Mouse (Mus musculus): ENCODE measurements around the gene Asxl2. TPM values are rescaled to one million over a fixed set of nuclear protein-coding genes. Genes with fewer than 3 reads are reported as not detected.
"Not testable (repeated sequence)": the region's sequence is repeated elsewhere in the genome, so short reads cannot be mapped to it uniquely, and the experiment has no call there.

The Asxl2 gene
- total RNA-seq (2021), result 34.7 and 38.2 TPM in 2 replicates
- long read RNA-seq, experiment 1, partial matches to known transcripts, result 1 of 2 reads
- long read RNA-seq, experiment 1, other reads (novel, unspliced or antisense), result 1 of 2 reads
- long read RNA-seq, experiment 2, partial matches to known transcripts, result 0 of 1 reads
- long read RNA-seq, experiment 2, other reads (novel, unspliced or antisense), result 1 of 1 reads

DNA sequence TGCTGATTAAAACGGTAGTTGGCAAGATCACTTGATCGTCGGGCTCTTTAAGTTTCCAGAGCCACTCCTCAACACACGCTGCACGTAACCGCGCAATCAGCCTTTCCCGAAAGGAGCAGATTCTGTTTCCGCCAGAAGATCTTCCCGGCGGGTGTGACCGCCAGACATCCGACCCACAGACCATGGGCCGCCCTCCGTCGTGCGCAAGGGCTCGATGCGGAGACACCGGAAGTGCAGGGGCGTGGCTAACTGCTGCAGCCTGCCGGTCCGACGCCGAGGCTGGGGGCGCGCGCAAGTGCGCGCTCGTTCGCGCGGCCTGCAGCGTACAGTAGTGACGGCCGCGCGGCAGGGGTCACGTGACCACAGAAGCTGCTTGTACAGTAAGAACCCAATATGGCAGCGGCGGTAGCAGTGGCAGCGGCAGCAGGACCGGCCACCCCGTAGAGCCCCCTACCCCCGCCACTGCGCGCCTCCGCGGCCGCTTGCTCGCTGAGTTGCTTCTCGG lies at the start of gene Asxl2:
Asxl2 (plus strand) TSS at position 328 of the 505 bp plus-strand sequence.
- DNase-seq, result peak; percentile 100

DNA sequence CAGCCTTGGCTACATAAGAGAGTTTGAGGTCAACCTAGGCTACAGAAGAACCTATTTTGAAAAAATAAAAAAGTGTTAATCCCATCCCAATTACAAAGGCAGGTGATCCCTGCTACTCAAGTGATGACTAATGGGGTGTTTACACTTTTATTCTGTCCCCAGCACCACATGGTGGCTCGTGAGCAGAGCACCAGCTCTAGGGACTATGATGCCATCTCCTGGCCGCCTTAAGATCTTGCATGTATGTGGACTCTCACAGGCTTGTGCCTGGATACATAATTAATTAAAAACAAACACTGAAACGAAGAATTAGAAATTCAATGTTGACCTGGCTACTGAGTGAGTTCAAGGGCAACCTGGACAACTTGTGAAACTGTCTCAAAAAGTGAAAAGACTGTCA lies 49.5 kb upstream of the Asxl2 start:
- DNase-seq, result peak; percentile 39

DNA sequence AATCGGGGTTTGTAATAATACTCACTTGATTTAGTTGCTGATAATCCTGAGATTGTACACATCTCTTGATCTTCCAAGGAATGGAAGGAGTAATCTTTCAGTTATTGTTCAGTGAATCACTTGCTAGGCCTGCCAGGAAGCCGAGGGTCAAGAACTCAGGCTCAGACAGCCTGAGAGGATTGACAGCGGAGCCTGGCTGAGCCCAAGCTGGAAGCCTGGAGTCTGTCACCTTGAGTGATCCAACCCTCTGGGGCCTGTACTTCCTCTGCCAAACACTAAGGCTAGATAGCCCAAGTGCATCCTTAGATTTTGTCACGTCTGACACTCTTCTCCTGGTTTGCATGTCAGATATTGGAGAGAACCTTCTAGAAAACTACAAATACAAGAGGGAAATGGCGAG lies 48.9 kb upstream of the Asxl2 start:
- no peak for DNase-seq

DNA sequence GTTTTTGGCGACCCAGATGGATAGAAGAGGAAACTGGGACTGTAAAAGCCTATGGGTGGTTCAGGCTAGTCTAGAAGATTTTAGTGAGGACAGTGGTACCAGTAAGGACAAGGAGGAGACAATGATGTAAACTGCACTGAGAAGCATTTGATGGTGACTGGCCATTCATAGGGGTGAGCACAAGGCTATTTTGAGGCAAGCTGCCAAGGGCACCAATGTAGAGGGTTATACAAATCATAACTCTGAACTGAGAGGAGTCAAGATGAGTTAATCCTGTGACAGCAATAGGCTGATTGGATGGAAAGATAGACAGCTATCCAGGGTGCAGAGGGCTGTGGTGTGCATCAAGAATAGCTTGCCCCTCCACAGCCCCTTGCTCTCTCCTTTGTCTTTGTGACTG lies 41.8 kb upstream of the Asxl2 start:
- peak; percentile 76 for DNase-seq

DNA sequence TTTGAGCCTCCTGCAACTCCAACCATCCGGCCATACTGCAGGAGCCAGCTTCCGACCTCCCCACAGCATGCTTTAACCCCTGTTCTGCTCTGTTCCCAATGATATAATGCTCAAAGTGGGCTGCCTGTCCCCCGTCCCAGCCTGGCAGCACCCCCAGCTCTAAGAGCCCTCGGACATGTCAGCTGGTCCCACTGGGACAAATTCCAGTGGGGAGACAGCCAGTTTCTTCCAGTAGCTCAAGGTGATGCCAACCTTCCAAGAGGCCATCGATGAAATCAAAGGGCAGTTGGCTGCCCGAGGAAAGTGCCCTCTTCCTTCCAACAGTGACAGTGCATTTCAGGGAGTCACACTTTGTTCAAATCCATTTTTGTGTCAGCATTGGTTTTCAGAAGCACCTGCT lies 41.4 kb upstream of the Asxl2 start:
- DNase-seq, result peak; percentile 39

DNA sequence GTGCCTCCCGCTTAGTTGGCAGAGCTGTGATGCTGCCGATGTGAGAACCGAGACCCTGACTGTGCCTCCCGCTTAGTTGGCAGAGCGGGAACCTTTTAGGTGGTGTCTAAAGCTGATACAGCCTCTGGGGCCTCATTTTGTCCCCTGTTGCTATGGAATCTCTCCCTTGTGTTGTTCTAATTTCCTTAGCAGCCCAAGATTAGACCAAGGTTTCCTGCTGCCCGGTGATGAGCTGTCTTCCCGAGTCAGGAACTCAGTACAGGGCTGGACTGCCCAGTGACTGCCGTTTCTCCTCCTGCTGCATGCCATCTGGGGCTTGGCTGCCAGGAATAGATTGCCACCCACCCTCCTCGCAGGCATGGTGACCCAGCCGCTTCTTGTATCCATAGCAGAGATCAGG lies 40.7 kb upstream of the Asxl2 start:
- DNase-seq, result peak; percentile 54

DNA sequence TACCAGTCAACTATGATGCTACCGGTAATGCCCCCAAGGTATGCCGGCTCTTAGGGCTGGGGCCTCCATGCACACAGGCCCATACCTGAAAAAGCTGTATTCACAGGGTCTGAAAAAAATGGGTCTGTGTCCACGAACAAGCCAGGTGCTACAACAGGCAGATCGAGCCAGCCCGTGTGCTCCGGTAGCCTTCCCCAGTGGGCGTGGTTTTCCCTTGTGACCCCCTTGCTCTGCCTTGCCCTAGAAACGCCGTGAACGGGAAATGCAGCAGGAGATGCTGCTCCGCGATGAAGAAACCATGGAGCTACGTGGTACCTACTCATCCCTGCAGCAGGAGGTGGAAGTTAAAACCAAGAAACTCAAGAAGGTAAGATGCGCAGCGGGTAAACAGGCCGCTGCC lies 38.8 kb upstream of the Asxl2 start:
- no peak for DNase-seq

DNA sequence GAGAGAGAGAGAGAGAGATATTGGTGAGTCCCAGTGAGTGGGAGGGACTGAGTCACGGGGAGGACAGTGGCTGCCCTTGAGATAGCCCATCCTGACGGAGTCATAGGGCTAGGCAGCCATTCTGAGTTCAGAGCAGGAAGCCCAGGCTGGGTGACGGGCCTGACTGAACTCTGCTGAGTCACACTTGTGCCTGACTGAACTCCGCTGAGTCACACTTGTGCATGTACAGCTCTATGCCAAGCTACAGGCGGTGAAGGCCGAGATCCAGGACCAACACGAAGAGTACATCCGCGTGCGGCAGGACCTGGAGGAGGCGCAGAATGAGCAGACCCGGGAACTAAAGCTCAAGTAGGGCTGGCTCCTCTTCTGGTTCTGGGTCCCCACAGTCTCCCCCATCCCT lies 37.3 kb upstream of the Asxl2 start:
- DNase-seq, result peak; percentile 84

DNA sequence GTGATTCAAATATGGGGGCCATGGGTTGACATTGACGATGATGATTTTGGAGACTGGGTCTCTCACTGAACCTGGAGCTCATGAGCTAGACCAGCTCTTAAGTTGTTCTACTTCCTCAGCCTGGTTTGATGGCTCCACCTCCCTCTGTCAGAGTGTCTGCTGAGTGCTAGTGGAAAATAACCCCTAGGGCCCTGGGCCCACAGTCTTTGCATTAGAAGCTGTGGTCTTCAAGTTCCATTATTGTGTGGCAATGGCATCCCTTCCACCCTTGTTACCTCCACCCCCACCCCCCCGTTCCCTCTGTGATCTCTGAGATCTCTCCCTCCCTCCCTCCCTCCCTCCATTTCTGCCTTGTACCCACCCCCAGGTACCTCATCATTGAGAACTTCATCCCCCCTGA lies 36.6 kb upstream of the Asxl2 start:
- no peak for DNase-seq

DNA sequence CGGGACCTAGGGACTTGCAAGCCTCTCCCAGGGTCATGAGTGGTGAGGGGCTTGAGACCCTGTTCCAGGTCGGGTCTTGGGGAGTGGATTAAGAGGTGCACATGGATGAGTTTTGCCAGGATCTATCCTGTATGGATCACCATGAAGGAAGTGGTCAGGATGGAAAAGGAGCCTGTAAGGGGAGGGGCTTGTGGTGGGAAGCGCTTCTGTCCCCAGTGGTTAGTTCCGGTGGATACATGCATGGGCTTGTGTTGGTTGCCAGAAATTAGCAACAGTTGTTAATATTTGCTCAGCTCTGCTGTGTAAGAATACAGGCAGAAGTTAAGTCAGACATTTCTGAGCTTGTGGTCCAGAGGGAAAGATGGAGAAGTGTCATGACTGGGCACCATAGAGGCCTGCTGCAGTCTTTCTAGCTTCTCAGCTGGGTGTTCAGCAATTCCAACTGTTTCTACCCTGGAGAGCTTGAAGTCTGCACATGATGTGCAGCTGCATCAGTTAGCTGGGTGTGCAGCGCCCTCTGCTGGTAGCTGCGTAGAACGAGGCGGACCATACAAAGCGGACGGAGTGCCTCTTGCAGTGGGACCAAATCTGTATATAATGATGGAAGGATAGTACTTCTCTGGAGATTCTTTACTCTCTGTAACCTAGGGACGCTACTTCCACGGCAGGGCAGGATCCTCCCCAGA lies 35.9 kb upstream of the Asxl2 start:
- DNase-seq, result peak; percentile 93

DNA sequence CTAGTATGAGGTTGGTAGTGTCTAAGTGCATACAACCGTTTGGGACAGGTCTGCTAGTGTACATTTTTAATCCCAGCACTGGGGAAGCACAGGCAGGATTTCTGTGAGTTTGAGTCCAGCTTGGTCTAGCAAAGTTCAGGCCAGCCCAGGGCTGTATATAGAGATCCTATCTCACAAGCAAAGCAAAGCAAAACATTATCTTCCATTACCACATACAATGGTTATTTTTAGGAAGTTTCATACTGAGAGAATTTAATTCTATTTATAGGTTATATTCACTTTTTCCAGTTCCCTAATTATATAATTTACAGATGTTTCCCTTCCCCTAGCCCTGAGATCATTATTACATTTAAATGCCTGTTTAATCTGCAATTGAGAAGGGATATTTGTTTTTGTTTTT lies 35.4 kb upstream of the Asxl2 start:
- no peak for DNase-seq

DNA sequence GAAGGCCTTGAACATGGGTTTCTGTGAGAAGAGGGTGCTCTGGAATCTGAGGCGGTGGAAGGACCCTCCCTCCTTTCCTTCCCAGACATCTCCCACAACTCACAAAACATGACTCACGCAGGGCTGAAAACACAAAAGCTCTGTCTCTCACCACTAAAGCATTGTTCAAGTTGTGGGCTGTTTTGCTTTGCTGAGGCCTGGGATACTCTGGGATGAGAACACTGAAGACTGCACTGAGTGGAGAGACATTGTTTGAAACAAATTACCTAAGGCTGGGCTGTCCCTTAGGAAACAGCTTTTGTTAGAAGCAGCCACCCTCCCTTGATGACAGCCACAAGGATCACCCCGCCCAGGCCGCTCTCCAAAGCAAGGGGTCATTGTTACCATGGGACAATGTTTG lies 33.5 kb upstream of the Asxl2 start:
- DNase-seq, result no peak

DNA sequence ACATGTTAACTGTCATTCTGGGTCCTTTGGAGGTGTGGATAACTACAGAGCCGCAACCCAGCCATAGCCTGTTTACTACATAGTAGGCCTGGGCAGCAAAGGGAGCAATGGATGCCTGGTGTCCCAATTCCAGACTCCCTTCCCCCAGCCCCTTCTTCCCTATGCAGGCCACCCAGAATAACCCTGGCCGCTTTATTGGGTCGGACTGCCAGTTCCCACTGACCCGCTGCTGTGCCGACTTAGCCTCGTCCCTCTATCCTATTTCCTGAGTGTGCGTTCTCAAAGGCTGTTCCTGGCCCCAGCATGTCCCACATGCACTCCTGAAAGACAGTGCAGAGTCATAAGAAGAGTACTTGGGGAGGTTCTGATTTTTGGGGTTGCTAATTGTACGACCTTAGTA lies 29.7 kb upstream of the Asxl2 start:
- DNase-seq, result no peak

DNA sequence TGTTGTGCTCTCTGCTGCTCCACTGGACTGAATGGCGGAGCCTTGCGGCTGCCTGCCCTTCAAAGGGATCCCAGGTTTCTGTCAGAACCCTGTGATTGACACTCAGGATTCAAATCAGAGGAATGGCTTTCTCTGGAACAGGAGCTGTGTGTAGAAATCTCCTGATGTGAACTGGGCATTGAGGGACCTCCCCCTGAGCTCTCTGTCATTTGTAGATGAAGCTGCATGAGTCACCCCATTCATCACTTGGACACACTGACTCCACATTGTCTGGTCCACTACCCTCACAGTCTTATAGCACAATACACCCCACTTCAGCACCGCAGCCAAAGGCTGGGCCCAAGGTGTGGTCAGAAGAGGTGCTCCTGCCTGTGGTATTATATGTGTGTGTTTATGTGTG lies 21.0 kb upstream of the Asxl2 start:
- DNase-seq, result not testable (repeated sequence)

DNA sequence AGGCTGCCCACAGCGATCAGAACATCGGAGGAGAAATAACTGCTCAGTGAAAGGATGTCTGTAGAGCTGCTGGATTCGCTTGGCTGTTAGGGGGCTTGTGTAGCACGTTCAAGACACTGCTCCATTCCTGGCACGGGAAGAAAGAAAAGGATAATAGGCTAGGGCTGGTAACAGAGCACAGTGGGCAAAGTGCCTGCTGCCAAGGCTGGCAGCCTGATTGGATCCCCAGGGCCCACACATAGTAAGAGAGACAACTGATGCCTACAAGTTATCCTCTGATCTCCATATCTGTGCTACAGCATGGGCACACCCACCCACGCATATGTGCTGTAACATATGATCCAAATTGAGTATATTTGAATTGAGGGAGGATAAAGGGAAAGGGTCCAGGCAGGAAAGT lies 20.1 kb upstream of the Asxl2 start:
- no peak for DNase-seq

DNA sequence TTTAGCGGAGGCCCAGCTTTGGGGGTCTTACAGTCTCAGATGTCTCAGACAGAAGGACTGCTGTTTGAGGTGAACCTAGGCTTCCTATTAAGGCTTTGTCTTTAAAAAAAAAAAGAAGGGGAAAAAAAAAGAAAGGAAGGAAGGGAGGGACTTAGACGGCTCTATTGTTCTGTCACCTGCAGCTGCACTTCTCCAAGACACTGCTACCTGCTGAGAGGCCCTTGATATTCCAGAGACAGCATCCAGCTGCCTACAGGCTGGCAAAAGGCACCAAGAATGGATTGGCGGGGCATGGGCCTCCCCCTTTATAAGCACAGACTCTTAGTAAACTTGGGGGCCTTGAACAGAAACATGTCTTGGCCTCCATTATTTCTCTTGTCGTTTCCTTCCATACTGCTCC lies 11.7 kb upstream of the Asxl2 start:
- no peak for DNase-seq

DNA sequence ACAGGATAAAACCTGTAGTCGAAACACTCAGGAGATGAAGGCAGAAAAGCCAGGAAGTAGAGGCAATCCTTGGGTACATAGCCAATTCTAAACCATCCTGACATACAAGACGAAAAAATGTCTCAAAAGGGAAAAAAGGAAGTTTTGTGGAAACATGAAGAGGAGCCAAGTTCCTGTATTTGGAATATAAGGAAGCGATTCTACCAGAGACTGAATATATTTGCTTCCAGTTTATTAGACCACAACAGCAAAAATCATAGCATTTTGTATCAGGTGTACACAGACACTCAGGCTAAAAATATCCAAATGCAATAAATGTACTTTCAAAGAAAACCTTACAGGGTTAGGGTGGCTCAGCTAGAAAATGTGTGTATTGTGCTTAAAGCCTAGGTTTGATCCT lies 7.9 kb upstream of the Asxl2 start:
- DNase-seq, result no peak

DNA sequence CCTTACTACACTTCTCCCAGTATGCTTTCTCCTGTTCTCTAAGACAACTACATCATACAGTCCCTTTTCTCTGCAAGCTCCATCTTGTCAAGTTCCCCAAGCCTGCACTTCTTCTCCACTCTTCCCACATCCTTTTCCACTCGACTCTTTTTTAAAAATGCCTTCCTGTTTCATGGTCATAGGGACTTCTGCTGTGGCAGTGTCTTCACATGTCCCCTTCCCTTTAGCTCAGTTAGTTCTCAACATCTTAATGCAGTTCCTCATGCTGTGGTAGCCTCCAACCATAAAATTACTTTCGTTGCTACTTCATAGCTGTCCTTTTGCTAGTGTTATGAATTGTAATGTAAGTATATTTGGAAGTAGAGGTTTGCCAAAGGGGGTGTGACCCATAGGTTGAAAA lies 6.1 kb upstream of the Asxl2 start:
- no peak for DNase-seq

DNA sequence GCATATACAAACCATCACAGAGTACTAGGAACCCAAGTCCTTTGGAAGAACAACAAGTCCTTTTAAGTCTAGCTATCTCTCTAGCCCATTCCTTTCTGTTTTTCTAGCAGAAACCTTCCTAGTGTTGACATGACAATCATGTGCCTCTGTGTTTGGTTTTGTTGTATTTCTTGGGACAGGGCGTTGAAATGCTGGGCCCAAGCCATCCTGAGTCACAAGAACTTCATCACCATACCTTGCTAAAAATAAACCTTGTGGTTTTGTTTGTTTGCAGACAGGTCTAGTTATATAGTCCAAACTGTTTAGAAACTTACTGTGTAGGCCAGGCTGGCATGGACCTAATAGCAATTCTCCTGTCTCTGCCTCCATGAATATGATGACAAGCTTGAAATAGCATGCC lies 3.9 kb upstream of the Asxl2 start:
- DNase-seq, result no peak

DNA sequence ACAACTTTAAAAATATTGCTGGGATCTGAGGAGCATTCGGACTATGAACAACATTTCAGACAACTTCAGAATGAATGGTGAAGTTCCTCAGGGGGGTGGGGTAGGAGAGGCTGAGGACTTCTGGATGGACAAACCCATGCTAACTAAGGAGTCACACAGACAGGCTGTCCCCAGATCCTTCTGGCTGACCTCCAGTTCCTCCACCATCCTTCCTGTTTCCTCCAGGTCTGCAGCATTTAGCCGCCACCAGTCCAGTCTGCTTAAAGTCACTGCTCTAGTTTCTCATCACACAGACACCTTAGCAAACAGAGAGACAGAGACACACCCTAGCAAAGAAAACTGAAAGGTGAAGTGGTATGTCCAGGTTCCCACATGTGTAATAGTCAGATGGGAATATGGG lies 2.5 kb upstream of the Asxl2 start:
- DNase-seq, result peak; percentile 36

DNA sequence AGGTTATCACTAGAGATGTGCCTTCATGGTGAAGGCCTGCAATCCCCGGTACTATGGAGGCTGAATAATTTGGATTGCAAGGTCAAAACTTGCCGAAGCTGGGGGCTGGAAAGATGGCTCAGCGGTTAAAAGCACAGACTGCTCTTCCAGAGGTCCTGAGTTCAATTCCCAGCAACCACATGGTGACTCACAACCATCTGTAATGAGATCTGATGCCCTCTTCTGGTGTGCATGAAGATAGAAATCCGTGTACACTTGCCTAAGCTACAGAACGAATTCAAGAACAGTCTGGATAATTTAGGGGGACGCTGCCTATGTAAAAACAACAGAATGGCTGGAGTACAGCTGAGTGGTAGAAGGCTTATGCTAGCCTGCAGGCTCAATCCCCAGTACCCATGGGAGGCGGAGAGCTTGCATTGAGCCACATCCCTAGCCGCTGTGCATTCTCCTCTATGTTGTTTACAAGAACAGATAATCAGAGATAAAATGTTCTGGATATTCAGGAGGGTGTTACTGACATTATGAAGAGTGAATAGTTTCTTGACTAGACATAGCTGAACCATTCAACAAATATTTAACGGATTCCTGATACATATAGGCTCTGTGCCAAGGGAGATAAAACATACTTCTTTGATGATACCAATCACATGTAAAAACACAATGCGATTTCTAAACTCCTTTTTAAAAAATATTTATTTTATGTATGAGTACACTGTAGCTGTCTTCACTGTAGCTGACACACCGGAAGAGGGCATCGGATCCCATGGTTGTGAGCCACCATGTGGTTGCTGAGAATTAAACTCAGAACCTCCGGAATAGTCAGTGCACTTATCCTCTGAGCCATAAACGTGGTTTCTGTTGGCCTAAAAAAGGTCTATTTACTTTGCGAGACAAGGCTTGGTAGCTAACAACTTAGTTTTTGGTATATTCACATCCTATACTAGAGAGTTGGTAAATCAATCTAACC lies 999 bp upstream of the Asxl2 start:
- peak; percentile 47 for DNase-seq

DNA sequence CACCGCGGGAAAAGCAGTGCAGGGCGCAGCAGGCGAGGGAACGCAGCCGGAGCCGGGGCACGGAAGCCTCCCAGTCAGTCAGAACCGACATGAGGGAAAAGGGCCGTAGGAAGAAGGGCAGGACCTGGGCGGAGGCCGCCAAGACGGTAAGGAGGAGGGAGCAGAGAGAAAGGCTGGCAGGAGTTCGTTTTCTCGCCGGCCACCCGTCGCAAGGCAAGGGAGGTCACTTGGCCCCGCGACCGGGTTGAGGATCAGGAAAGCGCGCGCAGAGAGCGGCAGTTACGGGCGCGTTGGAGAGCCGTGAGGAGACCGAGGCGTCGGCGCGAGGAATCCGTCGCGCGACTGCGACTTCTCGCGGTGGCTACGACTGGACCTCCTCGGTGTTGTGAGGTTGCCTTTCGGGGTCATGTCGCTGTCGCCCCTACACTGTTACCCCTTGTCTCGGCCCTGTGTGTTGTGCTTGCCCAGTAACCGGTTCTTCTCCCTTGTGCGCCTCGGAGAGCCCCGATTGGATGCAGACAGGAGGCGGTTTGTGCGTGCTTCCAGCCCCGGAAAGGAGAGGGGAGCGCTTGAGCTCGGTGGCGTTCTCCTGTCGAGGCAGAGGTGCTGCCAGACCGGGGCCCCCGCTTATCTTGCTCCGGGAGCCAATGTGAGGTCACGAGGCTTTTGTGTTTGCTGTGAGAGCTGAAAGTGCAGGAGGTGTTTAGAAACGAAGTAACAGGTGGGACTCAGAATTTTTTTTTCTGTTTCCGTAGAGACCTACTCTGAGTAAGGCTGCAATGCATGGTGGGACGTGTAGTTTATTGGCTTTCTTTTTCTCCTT lies 621 bp downstream of the Asxl2 start:
- DNase-seq, result peak; percentile 83
